Mouse (Mus musculus): ENCODE measurements around the gene Pias3.

Gene Pias3

DNA sequence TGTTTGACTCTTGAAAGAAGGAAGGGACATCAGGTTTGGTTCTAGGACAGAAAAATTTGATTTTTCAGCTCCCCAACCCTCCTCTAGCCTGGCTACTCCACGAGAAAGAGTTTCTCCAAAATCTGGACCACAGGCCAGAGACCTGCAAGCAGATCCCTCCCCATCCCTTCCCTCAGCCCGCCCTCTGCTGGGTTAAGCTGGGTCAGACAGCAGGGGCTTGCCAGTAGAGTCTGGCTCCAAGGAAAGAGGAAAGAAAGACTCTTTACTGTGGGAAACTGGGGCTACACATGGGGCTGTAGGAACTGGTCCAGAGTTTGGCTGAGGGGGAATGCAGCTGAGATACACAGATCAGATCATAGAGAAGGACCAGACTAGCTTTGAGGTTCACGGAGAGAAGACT is 3.7 kb upstream of the Pias3 start:
- no peak for TF ChIP-seq POU5F1 (IDR thresholded peaks at IDR 0.05; ENCODE audit: borderline replicate concordance, low read length)
- TF ChIP-seq CTCF (conservative IDR thresholded peaks at IDR 0.05; ENCODE audit: low read length), result peak; percentile 31
- no peaks in the 10 kb centered on the region for H3K9me3 ChIP-seq (ENCODE audit: low read length)
- H3K4me1 ChIP-seq (replicated peaks; ENCODE audit: low read depth, low read length), result peaks cover 66% of the 10 kb centered on the region
- H3K36me3 ChIP-seq (ENCODE audit: insufficient read depth, low read length), result no peaks in the 10 kb centered on the region
- H3K4me3 ChIP-seq (replicated peaks; ENCODE audit: low read length), result no peak overlapping the region
- peaks cover 9% of the 10 kb centered on the region; the same call in 1 of the 2 replicates for H3K27me3 ChIP-seq (ENCODE audit: insufficient read depth, low read length)

DNA sequence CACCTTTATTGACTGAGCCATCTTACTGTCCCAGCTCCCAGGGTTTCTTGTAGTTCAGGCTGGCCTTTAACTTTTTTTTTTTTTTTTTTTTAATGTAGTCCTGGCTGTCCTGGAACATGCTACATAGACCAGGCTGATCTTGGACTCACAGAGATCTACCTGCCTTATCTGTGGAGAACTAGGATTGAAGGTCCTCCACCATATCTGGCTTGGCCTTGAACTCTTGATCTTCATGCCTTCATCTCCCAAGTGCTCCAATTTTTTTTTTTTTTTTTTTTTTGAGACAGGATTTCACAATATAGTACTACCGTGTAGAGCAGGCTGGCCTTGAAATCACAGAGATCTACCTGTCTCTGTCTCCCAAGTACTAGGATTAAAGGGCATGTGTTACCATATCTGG is 2.6 kb upstream of the Pias3 start:
- Histone ChIP-seq H3K36me3 (ENCODE audit: insufficient read depth, low read length) (no peaks in the 10 kb centered on the region), H3K4me3 (replicated peaks; ENCODE audit: low read length) (peak overlapping the region; percentile 24), H3K9me3 (ENCODE audit: low read length) (no peaks in the 10 kb centered on the region), H3K4me1 (replicated peaks; ENCODE audit: low read depth, low read length) (peaks cover 73% of the 10 kb centered on the region), H3K27me3 (ENCODE audit: insufficient read depth, low read length) (peaks cover 9% of the 10 kb centered on the region; the same call in 1 of the 2 replicates)
- no peak for TF ChIP-seq CTCF (conservative IDR thresholded peaks at IDR 0.05; ENCODE audit: low read length)

DNA sequence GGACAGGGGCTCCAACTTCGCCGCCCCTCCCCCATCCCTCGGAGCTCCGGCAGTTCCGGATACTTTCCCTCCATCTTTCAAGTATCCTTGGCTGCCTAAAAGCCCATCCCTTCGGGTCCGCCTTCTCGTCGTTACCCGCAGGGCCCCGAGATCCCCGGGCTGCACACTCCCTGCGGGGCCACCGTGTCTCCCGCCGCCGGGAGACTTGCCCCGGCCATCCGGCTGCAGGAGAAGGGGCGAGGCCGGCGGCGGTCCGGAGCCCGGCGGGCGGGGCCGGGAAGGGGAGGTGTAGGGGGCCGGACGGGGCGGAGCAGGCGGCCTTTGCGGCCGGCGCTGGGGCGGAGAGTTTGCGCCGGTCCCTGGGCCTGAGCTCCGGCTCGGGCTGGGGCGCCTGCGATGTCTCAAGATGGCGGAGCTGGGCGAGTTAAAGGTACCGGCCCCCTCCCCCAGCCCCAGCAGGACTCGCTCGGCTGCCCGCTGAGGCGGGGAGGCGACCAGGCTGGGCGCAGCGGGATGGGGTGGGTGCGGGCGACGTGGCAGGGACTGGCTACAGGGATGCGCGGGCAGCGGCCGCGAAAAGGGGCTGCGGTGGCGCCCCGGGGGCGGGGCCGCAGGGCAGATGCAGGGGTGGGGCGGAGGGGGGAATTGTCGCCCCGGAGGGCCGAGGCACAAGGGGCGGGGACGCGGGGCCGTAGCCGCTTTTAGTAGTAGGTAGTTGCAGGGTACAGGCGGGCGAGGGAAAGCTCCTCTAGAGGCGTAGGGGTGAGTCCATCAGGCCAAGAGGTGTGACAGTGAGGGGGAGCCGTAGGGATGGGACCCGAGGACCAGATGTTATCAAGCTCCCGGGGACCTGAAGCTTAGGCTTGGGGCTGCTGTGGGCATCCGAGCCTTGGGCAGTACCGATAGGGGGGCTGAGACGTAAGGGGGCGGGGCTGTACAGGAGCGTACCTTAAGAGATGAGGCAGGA is 865 bp downstream of the Pias3 start:
- H3K27me3 ChIP-seq (ENCODE audit: insufficient read depth, low read length), result no peaks in the 10 kb centered on the region
- peaks cover 76% of the 10 kb centered on the region for H3K4me1 ChIP-seq (replicated peaks; ENCODE audit: low read depth, low read length)
- peaks cover 21% of the 10 kb centered on the region for H3K36me3 ChIP-seq (ENCODE audit: insufficient read depth, low read length)
- peak overlapping the region; percentile 98 for H3K4me3 ChIP-seq (replicated peaks; ENCODE audit: low read length)
- no peak for TF ChIP-seq NANOG (IDR thresholded peaks at IDR 0.05; ENCODE audit: borderline replicate concordance, low read length)
- no peak for TF ChIP-seq POU5F1 (IDR thresholded peaks at IDR 0.05; ENCODE audit: borderline replicate concordance, low read length)
- TF ChIP-seq CTCF (conservative IDR thresholded peaks at IDR 0.05; ENCODE audit: low read length), result no peak
- H3K9me3 ChIP-seq (ENCODE audit: low read length), result no peaks in the 10 kb centered on the region

DNA sequence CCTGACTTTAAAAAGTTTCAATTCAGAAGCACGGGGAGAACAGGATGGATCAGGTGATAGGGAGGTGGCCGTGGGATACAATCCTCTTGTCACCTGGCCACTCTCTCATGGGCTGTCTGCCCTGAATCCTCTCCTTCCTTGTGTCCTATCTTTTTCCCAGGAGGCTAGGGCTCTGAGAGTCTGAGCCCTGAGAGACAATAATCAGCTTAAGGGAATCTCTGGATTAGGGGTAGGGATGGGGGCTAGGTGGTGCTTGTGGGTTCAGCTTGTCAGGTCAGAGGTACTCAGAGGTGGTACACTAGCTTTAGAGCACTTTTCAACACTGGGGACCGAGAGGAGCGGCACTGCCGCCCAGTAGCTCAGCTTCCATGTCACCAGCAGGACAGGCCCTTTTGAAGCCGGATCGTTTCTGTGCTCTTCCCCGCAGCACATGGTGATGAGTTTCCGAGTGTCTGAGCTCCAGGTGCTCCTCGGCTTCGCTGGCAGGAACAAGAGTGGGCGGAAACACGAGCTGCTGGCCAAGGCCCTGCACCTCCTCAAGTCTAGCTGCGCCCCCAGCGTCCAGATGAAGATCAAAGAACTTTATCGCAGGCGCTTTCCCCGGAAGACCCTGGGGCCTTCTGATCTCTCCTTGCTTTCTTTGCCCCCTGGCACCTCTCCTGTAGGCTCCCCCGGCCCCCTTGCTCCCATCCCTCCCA is 3.0 kb downstream of the Pias3 start:
- peaks cover 40% of the 10 kb centered on the region for H3K36me3 ChIP-seq (ENCODE audit: insufficient read depth, low read length)
- TF ChIP-seq CTCF (conservative IDR thresholded peaks at IDR 0.05; ENCODE audit: low read length), result no peak
- no peak for TF ChIP-seq NANOG (IDR thresholded peaks at IDR 0.05; ENCODE audit: borderline replicate concordance, low read length)
- no peak for TF ChIP-seq POU5F1 (IDR thresholded peaks at IDR 0.05; ENCODE audit: borderline replicate concordance, low read length)
- peak overlapping the region; percentile 39 for H3K4me3 ChIP-seq (replicated peaks; ENCODE audit: low read length)
- peaks cover 79% of the 10 kb centered on the region for H3K4me1 ChIP-seq (replicated peaks; ENCODE audit: low read depth, low read length)
- no peaks in the 10 kb centered on the region for H3K27me3 ChIP-seq (ENCODE audit: insufficient read depth, low read length)
- H3K9me3 ChIP-seq (ENCODE audit: low read length), result no peaks in the 10 kb centered on the region

DNA sequence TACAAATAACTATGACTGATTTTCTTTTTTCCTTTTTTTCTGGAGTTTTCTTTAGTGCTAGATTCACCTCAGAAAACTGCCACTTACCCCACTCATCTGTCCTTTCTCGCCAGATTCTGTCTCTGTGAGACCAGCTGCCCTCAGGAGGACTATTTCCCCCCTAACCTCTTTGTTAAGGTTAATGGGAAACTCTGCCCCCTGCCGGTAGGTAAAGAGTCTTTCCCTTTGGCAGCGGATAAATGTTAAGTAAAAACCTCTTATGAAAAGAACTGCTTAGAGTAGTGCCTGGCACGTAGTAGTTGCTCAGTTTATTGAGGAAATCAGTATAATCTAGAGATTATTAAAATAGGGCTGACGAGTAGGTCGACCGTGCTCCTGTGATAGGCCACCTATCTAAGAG is 4.2 kb downstream of the Pias3 start:
- H3K4me3 ChIP-seq (replicated peaks; ENCODE audit: low read length), result no peak overlapping the region
- no peaks in the 10 kb centered on the region for H3K9me3 ChIP-seq (ENCODE audit: low read length)
- TF ChIP-seq CTCF (conservative IDR thresholded peaks at IDR 0.05; ENCODE audit: low read length), result peak; percentile 77
- no peak for TF ChIP-seq POU5F1 (IDR thresholded peaks at IDR 0.05; ENCODE audit: borderline replicate concordance, low read length)
- H3K27me3 ChIP-seq (ENCODE audit: insufficient read depth, low read length), result no peaks in the 10 kb centered on the region
- H3K36me3 ChIP-seq (ENCODE audit: insufficient read depth, low read length), result peaks cover 53% of the 10 kb centered on the region
- peaks cover 86% of the 10 kb centered on the region for H3K4me1 ChIP-seq (replicated peaks; ENCODE audit: low read depth, low read length)

DNA sequence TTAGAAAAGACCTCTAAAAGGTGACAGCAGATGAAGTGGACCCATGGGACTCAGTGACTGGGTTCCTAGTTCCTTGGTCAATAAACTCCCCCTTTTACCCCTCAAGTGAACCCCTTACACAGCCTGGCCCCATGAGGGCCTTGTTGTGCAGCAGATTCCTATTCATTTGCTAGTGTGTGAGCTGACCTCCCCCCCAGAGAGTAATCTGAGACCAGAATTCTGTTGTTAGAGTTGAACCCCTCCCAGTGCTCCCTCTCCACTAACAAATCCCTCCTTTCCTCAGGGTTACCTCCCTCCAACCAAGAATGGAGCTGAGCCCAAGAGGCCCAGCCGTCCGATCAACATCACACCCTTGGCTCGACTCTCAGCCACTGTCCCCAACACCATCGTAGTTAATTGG is 4.8 kb downstream of the Pias3 start:
- peaks cover 84% of the 10 kb centered on the region for H3K4me1 ChIP-seq (replicated peaks; ENCODE audit: low read depth, low read length)
- peaks cover 59% of the 10 kb centered on the region for H3K36me3 ChIP-seq (ENCODE audit: insufficient read depth, low read length)
- no peak for TF ChIP-seq NANOG (IDR thresholded peaks at IDR 0.05; ENCODE audit: borderline replicate concordance, low read length)
- no peak for TF ChIP-seq POU5F1 (IDR thresholded peaks at IDR 0.05; ENCODE audit: borderline replicate concordance, low read length)
- TF ChIP-seq CTCF (conservative IDR thresholded peaks at IDR 0.05; ENCODE audit: low read length), result no peak
- peak overlapping the region; percentile 60 for H3K4me3 ChIP-seq (replicated peaks; ENCODE audit: low read length)
- H3K27me3 ChIP-seq (ENCODE audit: insufficient read depth, low read length), result no peaks in the 10 kb centered on the region
- H3K9me3 ChIP-seq (ENCODE audit: low read length), result no peaks in the 10 kb centered on the region

DNA sequence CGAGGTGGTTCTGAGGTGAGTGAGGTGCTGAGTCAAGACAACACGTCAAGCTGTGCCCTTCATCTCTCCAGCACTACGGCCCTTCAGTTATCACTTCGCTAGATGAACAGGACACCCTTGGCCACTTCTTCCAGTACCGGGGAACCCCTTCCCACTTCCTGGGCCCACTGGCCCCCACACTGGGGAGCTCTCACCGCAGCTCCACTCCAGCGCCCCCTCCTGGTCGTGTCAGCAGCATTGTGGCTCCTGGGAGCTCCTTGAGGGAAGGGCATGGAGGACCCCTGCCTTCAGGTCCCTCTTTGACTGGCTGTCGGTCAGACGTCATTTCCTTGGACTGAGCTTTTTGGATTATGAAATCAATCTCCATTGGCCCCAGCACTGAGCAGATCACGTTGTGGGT is 8.6 kb downstream of the Pias3 start:
- TF ChIP-seq POU5F1 (IDR thresholded peaks at IDR 0.05; ENCODE audit: borderline replicate concordance, low read length), result no peak
- TF ChIP-seq CTCF (conservative IDR thresholded peaks at IDR 0.05; ENCODE audit: low read length), result peak; percentile 72
- Histone ChIP-seq H3K4me1 (replicated peaks; ENCODE audit: low read depth, low read length) (peaks cover 79% of the 10 kb centered on the region), H3K36me3 (ENCODE audit: insufficient read depth, low read length) (peaks cover 71% of the 10 kb centered on the region), H3K4me3 (replicated peaks; ENCODE audit: low read length) (no peak overlapping the region), H3K27me3 (ENCODE audit: insufficient read depth, low read length) (peaks cover 10% of the 10 kb centered on the region), H3K9me3 (ENCODE audit: low read length) (no peaks in the 10 kb centered on the region)

DNA sequence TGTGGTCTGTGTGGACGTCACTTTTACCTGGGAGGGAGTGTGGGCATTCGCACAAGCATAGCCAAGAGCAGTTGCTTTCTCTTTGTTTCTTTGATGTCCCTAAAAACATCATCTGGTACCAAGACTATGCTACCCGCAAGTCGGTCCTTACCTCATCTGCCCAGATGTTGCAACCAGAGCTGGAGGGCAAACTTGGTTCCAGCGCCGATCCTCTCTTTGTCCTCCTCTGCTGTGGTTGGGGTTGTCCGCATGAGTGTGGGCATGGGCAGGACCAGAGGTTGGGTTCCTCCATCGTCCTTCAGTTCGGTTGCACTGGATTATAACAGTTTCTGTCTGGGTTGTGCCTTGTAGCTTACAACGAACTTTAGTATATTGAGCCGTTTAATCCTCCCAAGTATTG is 10.0 kb downstream of the Pias3 start:
- Histone ChIP-seq H3K4me3 (replicated peaks; ENCODE audit: low read length) (no peak overlapping the region), H3K9me3 (ENCODE audit: low read length) (no peaks in the 10 kb centered on the region), H3K4me1 (replicated peaks; ENCODE audit: low read depth, low read length) (peaks cover 64% of the 10 kb centered on the region), H3K36me3 (ENCODE audit: insufficient read depth, low read length) (peaks cover 76% of the 10 kb centered on the region), H3K27me3 (ENCODE audit: insufficient read depth, low read length) (peaks cover 10% of the 10 kb centered on the region)
- TF ChIP-seq POU5F1 (IDR thresholded peaks at IDR 0.05; ENCODE audit: borderline replicate concordance, low read length) (no peak), NANOG (IDR thresholded peaks at IDR 0.05; ENCODE audit: borderline replicate concordance, low read length) (no peak), CTCF (conservative IDR thresholded peaks at IDR 0.05; ENCODE audit: low read length) (no peak)
